Mouse (Mus musculus) midbrain, embryonic 15.5 days (tissue): Measurements from ENCODE around the gene Vps8. TPM values are rescaled to one million over a fixed set of nuclear protein-coding genes. Genes with fewer than 3 reads are reported as not detected.

Source experiments
- ATAC-seq: fragments of 200-750 bp; cut with Nextera tagmentation; replicated peaks from 2 replicates; pipeline ENCODE4 v1.8.0; 2017; ENCODE audit warnings: moderate TSS enrichment
- H3K27ac ChIP-seq: fragments of 300-500 bp; sonication (generic); 2 replicates; pipeline ENCODE4 v1.5.1; 2015; ENCODE audit warnings: mild to moderate bottlenecking, inconsistent platforms
- H3K27me3 ChIP-seq: fragments of 300-500 bp; sonication (generic); replicated peaks from 2 replicates; pipeline ENCODE4 v1.6.1; 2015; ENCODE audit warnings: inconsistent platforms
- H3K36me3 ChIP-seq: fragments of 300-500 bp; sonication (generic); replicated peaks from 2 replicates; pipeline ENCODE4 v1.6.1; 2015; ENCODE audit warnings: inconsistent platforms
- H3K4me1 ChIP-seq: fragments of 300-500 bp; sonication (generic); 2 replicates; pipeline ENCODE4 v1.6.1; 2015; ENCODE audit warnings: inconsistent platforms
- H3K4me2 ChIP-seq: fragments of 300-500 bp; sonication (generic); 2 replicates; pipeline ENCODE4 v1.6.1; 2015; ENCODE audit warnings: inconsistent platforms, mild to moderate bottlenecking, moderate library complexity
- H3K4me3 ChIP-seq: fragments of 300-500 bp; sonication (generic); 2 replicates; pipeline ENCODE4 v1.5.1; 2015; ENCODE audit warnings: mild to moderate bottlenecking, inconsistent platforms
- H3K9ac ChIP-seq: fragments of 300-500 bp; sonication (generic); 2 replicates; pipeline ENCODE4 v1.6.1; 2015; ENCODE audit warnings: mild to moderate bottlenecking, inconsistent platforms
- H3K9me3 ChIP-seq: fragments of 300-500 bp; sonication (generic); 2 replicates; pipeline ENCODE4 v1.6.1; 2016; ENCODE audit warnings: inconsistent platforms
- WGBS: fragments of 180-500 bp; shearing (Covaris S2); methylation state at CpG from one replicate; pipeline ENCODE4 v1.1.7; 2015; ENCODE audit warnings: mixed read lengths; 5-methylcytosine and 5-hydroxymethylcytosine counted together
- polyA plus RNA-seq: library from polyadenylated mRNA; unstranded; fragments of >200 nt; fragmentation: Nextera tagmentation; extraction: Ambion mirVana; gene quantifications from 2 replicates; pipeline ENCODE4 v1.2.1, GENCODE M21; 2015

Gene Vps8
- polyA plus RNA-seq, 1 experiment from 2014 or later = 37.5 TPM

- ATAC-seq = no peak
- Histone ChIP-seq H3K4me3 (no peak overlapping the region), H3K9me3 (no peaks in the 10 kb centered on the region), H3K4me1 (peaks cover 30% of the 10 kb centered on the region), H3K4me2 (no peak overlapping the region), H3K9ac (no peak overlapping the region), H3K27me3 (no peaks in the 10 kb centered on the region), H3K36me3 (no peaks in the 10 kb centered on the region), H3K27ac (no peak overlapping the region)
- WGBS = 36% methylated on average over 5 of the region's 5 CpGs
These were observed 32.2 kb upstream of the Vps8 start for GRCm38 (mm10) chr16:21390744-21391143.

- Histone ChIP-seq H3K27me3 (no peaks in the 10 kb centered on the region), H3K9me3 (no peaks in the 10 kb centered on the region), H3K36me3 (no peaks in the 10 kb centered on the region), H3K9ac (no peak overlapping the region), H3K4me3 (no peak overlapping the region), H3K27ac (peak overlapping the region; percentile 73), H3K4me2 (no peak overlapping the region), H3K4me1 (peaks cover 38% of the 10 kb centered on the region)
- ATAC-seq = peak; percentile 11; the same call in 1 of the 2 replicates
- WGBS = 64% methylated on average over 6 of the region's 6 CpGs
These were observed 30.8 kb upstream of the Vps8 start for GRCm38 (mm10) chr16:21392099-21392498.

- peaks cover 43% of the 10 kb centered on the region for H3K4me1 ChIP-seq
- 22% methylated on average over 9 of the region's 9 CpGs for WGBS
- H3K9ac ChIP-seq = no peak overlapping the region
- H3K9me3 ChIP-seq = no peaks in the 10 kb centered on the region
- H3K27me3 ChIP-seq = no peaks in the 10 kb centered on the region
- peak; percentile 81 for ATAC-seq
- no peaks in the 10 kb centered on the region for H3K36me3 ChIP-seq
- H3K4me2 ChIP-seq = no peak overlapping the region
- no peak overlapping the region for H3K4me3 ChIP-seq
- peak overlapping the region; percentile 73 for H3K27ac ChIP-seq
These were observed 30.3 kb upstream of the Vps8 start for GRCm38 (mm10) chr16:21392517-21393112.

DNA sequence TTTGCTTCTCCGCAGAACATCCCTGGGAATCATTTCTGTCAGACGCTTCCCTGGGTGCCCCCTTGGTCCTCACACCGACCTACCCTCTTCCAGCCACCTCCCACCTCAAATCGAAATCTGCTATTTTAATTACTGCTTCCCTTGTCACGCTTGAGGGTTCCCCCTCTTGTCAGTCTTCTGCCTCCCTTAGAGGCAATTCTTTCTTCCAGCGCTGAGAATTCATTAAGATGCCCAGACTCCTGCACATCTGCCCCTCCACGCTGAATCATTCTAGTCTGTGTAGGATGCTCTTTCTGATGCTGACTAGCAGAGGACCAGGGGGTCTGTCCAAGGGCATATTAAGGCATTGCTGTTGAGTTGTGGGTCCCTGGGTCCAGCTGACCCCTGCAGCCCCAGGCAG lies 27.4 kb upstream of the Vps8 start:
- Histone ChIP-seq H3K36me3 (no peaks in the 10 kb centered on the region), H3K4me2 (no peak overlapping the region), H3K4me1 (peaks cover 59% of the 10 kb centered on the region), H3K27ac (peak overlapping the region; percentile 59), H3K4me3 (no peak overlapping the region), H3K9me3 (no peaks in the 10 kb centered on the region), H3K27me3 (no peaks in the 10 kb centered on the region), H3K9ac (no peak overlapping the region)
- WGBS = 10% methylated on average over 7 of the region's 7 CpGs
- ATAC-seq = no peak; the same call in 1 of the 2 replicates

DNA sequence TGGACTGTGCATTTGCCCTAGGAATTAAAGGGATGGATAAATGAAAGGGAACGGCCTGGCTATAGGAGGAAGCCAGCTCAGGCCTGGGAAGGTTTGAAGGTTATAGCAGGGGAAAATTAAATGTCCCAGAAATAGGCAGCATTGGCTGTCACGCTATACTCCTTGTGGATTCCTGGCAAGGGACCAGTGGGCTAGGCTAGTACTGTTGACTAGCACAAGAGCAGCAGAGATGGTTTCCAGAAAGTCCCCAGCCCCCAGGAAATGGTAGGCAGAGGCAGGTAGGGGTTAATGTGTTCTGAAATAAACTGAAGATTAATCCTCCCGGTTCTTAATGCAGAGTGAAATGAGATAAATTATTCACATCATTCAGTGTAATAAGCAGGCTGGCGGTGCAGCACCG lies 25.2 kb upstream of the Vps8 start:
- no peak overlapping the region for H3K9ac ChIP-seq
- no peaks in the 10 kb centered on the region for H3K36me3 ChIP-seq
- H3K27ac ChIP-seq = peak overlapping the region; percentile 77
- no peak overlapping the region for H3K4me2 ChIP-seq
- ATAC-seq = peak; percentile 27; the same call in 1 of the 2 replicates
- no peak overlapping the region for H3K4me3 ChIP-seq
- 31% methylated on average over 5 of the region's 5 CpGs for WGBS
- H3K27me3 ChIP-seq = no peaks in the 10 kb centered on the region
- H3K4me1 ChIP-seq = peaks cover 45% of the 10 kb centered on the region
- H3K9me3 ChIP-seq = no peaks in the 10 kb centered on the region

- peak; percentile 30 for ATAC-seq
- WGBS = 5% methylated on average over 8 of the region's 8 CpGs
- no peaks in the 10 kb centered on the region for H3K36me3 ChIP-seq
- peak overlapping the region; percentile 7 for H3K4me2 ChIP-seq
- H3K9ac ChIP-seq = no peak overlapping the region
- H3K4me1 ChIP-seq = peaks cover 41% of the 10 kb centered on the region
- H3K4me3 ChIP-seq = no peak overlapping the region
- no peaks in the 10 kb centered on the region for H3K9me3 ChIP-seq
- peak overlapping the region; percentile 77 for H3K27ac ChIP-seq
- H3K27me3 ChIP-seq = no peaks in the 10 kb centered on the region
These were observed 24.4 kb upstream of the Vps8 start for GRCm38 (mm10) chr16:21398345-21399051.

DNA sequence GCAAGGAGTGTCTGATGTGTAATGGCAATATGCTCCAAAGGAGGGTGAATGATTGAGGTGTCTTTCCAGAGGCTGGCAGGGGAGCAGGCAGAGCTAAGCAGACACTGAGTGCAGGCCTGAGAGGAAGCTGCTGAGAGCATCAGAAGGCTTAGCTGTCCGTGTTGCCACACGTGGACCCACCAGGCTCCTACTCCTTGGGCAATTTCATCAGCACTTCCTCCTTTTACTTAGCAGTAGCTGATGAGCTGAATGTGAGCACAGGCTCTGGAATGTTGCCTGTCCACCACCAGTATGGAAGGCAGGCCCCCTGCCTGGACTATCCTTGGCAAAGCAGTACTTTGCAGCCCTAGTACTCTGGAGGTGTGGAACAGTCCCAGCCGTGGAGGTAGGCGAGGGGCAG lies 23.0 kb upstream of the Vps8 start:
- Histone ChIP-seq H3K36me3 (no peaks in the 10 kb centered on the region), H3K4me2 (no peak overlapping the region), H3K27ac (0 out of 2 replicates have a peak overlapping the region, but pooled peaks have one; percentile 5), H3K9me3 (no peaks in the 10 kb centered on the region), H3K9ac (no peak overlapping the region), H3K4me3 (no peak overlapping the region), H3K4me1 (peaks cover 37% of the 10 kb centered on the region), H3K27me3 (no peaks in the 10 kb centered on the region)
- 82% methylated on average over 4 of the region's 4 CpGs for WGBS
- ATAC-seq = no peak

DNA sequence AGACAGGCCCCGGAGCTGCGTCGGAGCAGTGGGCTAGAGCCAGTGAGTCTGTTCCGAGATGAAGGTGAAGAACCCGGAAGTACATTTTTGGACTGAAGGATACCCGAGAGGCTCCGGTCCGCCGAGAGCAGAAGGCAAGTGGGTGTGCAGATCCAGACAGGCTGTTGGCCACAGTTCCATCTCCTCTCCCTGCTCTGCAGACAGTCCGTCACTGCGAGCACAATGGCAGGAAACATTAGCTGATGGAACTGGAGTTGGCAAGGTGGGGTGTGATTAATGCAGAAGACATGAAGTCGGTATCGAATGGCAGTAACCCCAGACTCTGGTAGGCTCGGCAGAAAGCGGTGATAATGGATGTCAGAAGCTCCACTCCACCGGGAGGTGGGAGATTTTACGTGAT lies 20.9 kb upstream of the Vps8 start:
- H3K9me3 ChIP-seq = no peaks in the 10 kb centered on the region
- no peak overlapping the region for H3K27ac ChIP-seq
- H3K27me3 ChIP-seq = no peaks in the 10 kb centered on the region
- H3K36me3 ChIP-seq = no peaks in the 10 kb centered on the region
- H3K4me2 ChIP-seq = no peak overlapping the region
- ATAC-seq = no peak
- H3K4me1 ChIP-seq = peaks cover 21% of the 10 kb centered on the region
- no peak overlapping the region for H3K4me3 ChIP-seq
- 77% methylated on average over 17 of the region's 17 CpGs for WGBS
- no peak overlapping the region for H3K9ac ChIP-seq

DNA sequence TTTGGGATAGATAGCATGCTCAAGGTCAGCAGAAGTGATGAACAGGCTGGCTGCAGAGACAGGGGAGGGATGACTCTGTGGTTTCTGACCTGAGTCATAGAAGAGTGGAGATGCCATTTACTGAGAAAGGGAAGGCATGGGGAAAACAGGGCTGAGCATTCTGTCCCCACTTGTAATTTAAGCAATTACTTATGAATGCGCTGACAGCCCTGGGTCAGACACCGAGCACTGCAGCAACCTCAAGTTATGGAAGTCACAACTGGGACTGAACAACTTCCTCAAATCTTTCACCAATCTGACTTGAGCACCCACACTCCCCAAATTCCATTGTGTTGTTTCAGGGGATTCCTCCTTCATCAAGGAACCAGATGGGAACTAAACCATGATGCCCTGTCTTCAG lies 19.5 kb upstream of the Vps8 start:
- H3K4me1 ChIP-seq = peaks cover 8% of the 10 kb centered on the region
- no peak overlapping the region for H3K4me2 ChIP-seq
- no peak overlapping the region for H3K27ac ChIP-seq
- WGBS = 81% methylated on average over 2 of the region's 2 CpGs
- H3K36me3 ChIP-seq = no peaks in the 10 kb centered on the region
- H3K27me3 ChIP-seq = no peaks in the 10 kb centered on the region
- no peaks in the 10 kb centered on the region for H3K9me3 ChIP-seq
- no peak for ATAC-seq
- H3K4me3 ChIP-seq = no peak overlapping the region
- no peak overlapping the region for H3K9ac ChIP-seq

DNA sequence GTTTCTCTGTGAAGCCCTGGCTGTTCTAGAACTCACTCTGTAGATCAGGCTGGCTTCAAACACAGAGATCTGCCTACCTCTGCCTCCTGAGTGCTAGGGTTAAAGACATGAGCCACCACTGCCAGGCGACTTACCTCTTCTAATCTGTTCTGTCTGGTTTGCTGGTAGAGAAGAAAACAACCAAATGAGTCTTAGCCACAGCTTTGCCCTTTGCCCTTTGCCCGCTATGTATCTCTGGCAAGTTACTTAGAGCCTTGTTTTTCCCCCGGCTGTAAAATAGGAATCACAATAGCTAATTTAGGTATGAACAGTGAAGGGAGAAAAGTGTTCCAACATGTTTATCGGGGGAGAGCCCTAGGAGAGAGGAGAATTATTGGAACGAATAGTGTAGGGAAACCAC lies 18.3 kb upstream of the Vps8 start:
- no peak overlapping the region for H3K9ac ChIP-seq
- H3K4me3 ChIP-seq = no peak overlapping the region
- ATAC-seq = no peak
- H3K4me2 ChIP-seq = no peak overlapping the region
- H3K27me3 ChIP-seq = no peaks in the 10 kb centered on the region
- no peaks in the 10 kb centered on the region for H3K9me3 ChIP-seq
- H3K36me3 ChIP-seq = no peaks in the 10 kb centered on the region
- 60% methylated on average over 5 of the region's 5 CpGs for WGBS
- H3K27ac ChIP-seq = no peak overlapping the region
- H3K4me1 ChIP-seq = no peaks in the 10 kb centered on the region

DNA sequence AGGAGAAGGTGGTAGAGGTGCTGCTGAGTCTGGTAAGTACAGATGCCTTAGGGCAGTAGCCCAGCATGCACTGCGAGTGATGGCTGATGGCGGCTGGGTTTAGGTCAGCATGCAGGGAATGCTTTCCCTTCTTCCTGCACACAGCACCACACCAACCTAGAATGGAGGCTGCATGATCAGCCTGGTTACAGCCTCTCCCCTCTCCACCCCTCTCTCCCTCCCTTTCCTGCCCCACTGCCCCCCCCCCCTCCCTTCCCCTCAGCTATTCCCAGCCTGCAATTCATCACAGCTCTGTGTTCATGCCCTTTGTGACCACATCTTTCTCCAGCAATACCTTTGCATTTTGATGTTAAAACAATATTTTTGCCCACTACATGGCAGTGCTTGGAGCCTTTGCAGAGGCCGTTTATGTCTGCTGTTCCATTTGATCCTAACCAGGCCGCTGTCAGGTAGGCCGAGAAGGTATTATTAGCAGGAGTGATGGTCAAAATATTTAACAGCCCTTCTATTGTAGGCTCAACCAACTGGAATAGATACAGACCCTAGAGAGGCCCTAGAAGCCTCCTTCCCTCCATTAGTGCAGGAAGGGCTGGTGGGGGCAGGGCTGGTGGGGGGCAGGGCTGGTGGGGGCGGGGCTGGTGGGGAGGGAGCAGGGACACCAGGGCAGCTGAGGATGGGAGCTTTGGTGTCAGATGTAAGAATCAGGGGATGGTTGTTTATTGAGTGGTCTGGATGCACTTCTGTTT lies 17.5 kb upstream of the Vps8 start:
- Histone ChIP-seq H3K9ac (no peak overlapping the region), H3K9me3 (no peaks in the 10 kb centered on the region), H3K4me2 (no peak overlapping the region), H3K36me3 (no peaks in the 10 kb centered on the region), H3K27ac (no peak overlapping the region), H3K27me3 (no peaks in the 10 kb centered on the region), H3K4me1 (no peaks in the 10 kb centered on the region), H3K4me3 (no peak overlapping the region)
- WGBS = 62% methylated on average over 6 of the region's 6 CpGs
- ATAC-seq = no peak; the same call in 1 of the 2 replicates

DNA sequence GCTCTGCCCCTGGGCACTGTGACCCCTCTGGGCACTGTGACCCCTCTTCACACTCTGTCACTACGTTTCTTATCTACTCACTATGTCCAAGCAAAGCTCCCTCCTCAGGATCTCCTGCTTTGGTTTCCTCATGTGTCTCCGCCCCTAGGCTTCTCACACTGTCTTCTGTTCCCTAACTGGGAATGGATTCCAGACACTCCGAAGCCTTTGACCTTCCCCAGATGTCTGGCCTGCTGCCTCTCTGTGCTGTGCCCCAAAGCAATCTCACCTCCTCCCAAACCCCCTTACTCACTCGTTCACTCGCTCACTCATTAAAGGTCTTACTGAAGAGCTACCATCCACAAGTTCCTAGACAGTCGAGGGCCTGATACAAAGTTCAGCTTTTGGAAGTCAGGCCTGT lies 16.8 kb upstream of the Vps8 start:
- Histone ChIP-seq H3K4me3 (no peak overlapping the region), H3K4me1 (no peaks in the 10 kb centered on the region), H3K36me3 (no peaks in the 10 kb centered on the region), H3K27me3 (no peaks in the 10 kb centered on the region), H3K4me2 (no peak overlapping the region), H3K27ac (no peak overlapping the region), H3K9me3 (no peaks in the 10 kb centered on the region), H3K9ac (no peak overlapping the region)
- no peak; the same call in 1 of the 2 replicates for ATAC-seq
- 78% methylated on average over 6 of the region's 6 CpGs for WGBS
